Mouse (Mus musculus): ENCODE measurements at regions not wholly inside any gene's neighbourhood (a gene's known extent, or its start where the extent isn't known, plus 50 kb on each side); places are given as distances from the start of the nearest gene placed in this dataset.

DNA sequence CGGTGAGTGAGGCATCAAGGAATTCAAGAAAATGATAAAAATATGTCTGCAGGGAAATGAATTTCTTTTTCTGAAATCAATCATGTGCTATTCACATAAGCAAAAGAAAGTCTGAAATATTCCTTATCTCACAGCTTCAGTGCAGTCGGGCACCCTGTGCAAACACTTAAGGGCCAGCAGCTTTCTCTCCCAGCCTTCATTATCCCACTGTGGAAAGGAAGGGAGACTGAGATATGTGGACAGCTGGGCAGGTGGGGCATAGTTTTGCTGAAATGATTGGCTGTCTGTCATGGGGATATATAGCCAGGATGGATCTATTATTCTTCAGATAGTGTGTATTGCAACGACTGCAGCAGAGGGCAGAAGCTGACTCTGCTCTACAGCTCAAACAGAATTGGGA lies 305.9 kb downstream of the Galc start:
- Histone ChIP-seq H3K27ac (no peak overlapping the region), H3K4me3 (no peak overlapping the region), H3K9ac (no peak overlapping the region), H3K4me2 (no peak overlapping the region), H3K4me1 (no peaks in the 10 kb centered on the region), H3K27me3 (replicated peaks) (no peaks in the 10 kb centered on the region), H3K9me3 (no peaks in the 10 kb centered on the region), H3K36me3 (replicated peaks) (no peaks in the 10 kb centered on the region)
- WGBS = 72% methylated on average over 3 of the region's 3 CpGs
- ATAC-seq (replicated peaks) = no peak

DNA sequence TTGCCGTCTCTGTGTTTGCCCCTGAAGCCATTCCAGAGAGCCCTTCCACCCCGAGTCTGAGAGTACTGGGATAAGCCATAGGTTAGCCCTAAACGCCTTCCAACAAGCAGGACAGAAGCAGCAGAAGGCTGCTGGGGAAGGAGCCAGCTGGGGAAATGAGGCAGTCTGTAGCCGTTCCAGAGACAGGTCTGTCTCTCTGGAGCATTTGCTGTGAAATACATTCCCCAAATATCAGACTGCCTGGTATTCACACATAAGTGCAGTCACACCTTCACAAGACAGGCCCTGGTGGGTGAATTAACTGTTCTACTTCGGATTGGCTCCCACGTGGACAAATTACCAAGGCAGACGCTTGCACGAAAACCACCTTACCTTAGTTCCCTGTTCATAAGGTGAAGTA lies 307.1 kb downstream of the Galc start:
- 79% methylated on average over 8 of the region's 8 CpGs for WGBS
- ATAC-seq (replicated peaks) = no peak
- H3K9ac ChIP-seq = no peak overlapping the region

DNA sequence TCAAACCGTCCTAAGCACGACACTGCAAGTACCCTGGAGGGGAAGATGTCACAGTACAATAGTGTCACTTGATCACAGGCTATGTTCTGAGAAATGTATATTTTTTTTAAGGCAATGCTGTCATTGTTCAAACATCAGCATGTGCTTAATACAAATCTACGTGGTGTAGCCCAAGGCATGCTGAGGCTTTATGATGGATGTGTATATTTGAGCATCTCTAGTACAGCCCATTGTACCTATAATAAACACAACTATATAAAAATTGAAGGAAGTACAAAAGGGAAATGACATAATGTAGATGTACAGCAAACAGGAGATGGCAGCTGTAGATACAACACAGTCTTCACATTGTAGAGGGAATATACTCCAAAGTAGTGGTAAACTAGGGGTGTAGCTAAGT lies 309.2 kb downstream of the Galc start:
- ATAC-seq (replicated peaks) = no peak
- H3K9ac ChIP-seq = no peak overlapping the region
- H3K36me3 ChIP-seq (replicated peaks) = no peaks in the 10 kb centered on the region
- H3K9me3 ChIP-seq = no peaks in the 10 kb centered on the region
- no peaks in the 10 kb centered on the region for H3K27me3 ChIP-seq (replicated peaks)
- no peaks in the 10 kb centered on the region for H3K4me1 ChIP-seq
- H3K27ac ChIP-seq = no peak overlapping the region
- WGBS = 69% methylated on average over 3 of the region's 3 CpGs
- no peak overlapping the region for H3K4me2 ChIP-seq
- H3K4me3 ChIP-seq = no peak overlapping the region

More for the DNA sequence above, 307.1 kb downstream of the Galc start:
- no peaks in the 10 kb centered on the region for H3K27me3 ChIP-seq (replicated peaks)
- no peak overlapping the region for H3K4me2 ChIP-seq
- no peaks in the 10 kb centered on the region for H3K9me3 ChIP-seq
- no peak overlapping the region for H3K27ac ChIP-seq
- no peaks in the 10 kb centered on the region for H3K4me1 ChIP-seq
- no peaks in the 10 kb centered on the region for H3K36me3 ChIP-seq (replicated peaks)
- no peak overlapping the region for H3K4me3 ChIP-seq

DNA sequence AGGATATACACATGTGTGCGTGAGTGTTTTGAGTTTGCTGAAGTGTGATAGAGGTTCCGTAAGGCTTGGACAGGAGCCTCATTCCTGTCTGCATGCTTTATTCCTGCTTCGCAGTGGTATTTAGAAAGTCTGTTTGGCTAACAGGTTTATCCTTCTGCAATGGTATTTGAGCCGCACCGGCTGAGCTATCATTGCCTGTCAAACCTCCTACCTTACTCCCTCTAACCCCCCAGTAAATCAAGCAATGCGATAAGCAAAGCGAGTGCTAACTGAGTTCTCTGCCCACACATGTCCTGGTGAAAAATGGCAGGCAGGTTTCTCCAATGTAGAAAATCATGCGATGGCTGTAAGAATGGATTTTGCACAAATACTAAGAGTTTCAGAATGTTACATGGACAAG lies 311.8 kb downstream of the Galc start:
- Histone ChIP-seq H3K4me3 (no peak overlapping the region), H3K4me1 (no peaks in the 10 kb centered on the region), H3K36me3 (replicated peaks) (no peaks in the 10 kb centered on the region), H3K9me3 (no peaks in the 10 kb centered on the region), H3K27ac (no peak overlapping the region), H3K4me2 (no peak overlapping the region), H3K27me3 (replicated peaks) (no peaks in the 10 kb centered on the region), H3K9ac (no peak overlapping the region)
- 91% methylated on average over 8 of the region's 8 CpGs for WGBS
- no peak for ATAC-seq (replicated peaks)

DNA sequence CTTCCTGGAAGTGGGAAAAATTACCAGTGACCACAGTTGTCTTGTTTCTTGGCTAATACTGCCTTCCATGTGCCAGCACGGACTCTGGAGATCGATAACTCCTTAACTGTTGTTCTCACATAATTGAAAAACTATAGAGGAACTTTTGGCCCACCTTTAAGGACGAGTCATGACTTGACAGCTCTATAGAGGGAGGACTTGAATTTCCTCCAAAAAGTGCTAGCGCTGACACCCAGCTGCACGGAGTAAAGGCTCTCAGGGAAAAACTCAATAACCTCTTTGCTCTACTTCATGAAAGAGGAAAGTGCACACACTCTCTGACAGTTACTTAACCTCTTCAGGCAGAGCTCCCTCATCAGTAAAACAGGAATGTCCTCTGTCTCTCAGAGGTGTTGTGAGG lies 320.9 kb downstream of the Galc start:
- ATAC-seq (replicated peaks) = no peak
- Histone ChIP-seq H3K27me3 (replicated peaks) (no peaks in the 10 kb centered on the region), H3K9me3 (no peaks in the 10 kb centered on the region), H3K4me2 (no peak overlapping the region), H3K36me3 (replicated peaks) (no peaks in the 10 kb centered on the region), H3K4me1 (no peaks in the 10 kb centered on the region), H3K27ac (no peak overlapping the region), H3K9ac (no peak overlapping the region), H3K4me3 (no peak overlapping the region)
- WGBS = 71% methylated on average over 5 of the region's 5 CpGs

DNA sequence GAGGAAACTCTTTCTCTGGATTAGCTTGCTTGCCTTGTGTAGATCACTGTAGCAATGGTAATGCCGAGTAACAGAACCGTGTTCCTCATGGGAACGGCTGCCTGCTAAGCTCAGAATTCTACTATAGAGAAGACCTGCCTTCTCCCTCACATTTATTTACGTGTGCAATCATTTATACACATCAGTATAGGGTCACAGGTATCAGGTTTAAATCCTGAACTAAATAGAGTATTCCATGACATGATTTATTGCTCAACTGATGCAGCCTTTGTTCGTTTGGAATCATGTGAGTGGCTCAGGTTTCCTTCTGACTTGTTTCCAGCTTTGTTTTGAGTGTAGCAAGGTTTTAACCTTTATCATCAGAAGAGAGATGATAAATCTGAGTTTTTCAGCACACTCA lies 329.4 kb downstream of the Galc start:
- H3K9me3 ChIP-seq = no peaks in the 10 kb centered on the region
- H3K27ac ChIP-seq = no peak overlapping the region
- ATAC-seq (replicated peaks) = no peak
- no peak overlapping the region for H3K9ac ChIP-seq
- H3K4me3 ChIP-seq = no peak overlapping the region
- H3K36me3 ChIP-seq (replicated peaks) = no peaks in the 10 kb centered on the region
- H3K27me3 ChIP-seq (replicated peaks) = no peaks in the 10 kb centered on the region
- no peaks in the 10 kb centered on the region for H3K4me1 ChIP-seq
- H3K4me2 ChIP-seq = no peak overlapping the region
- 89% methylated on average over 5 of the region's 5 CpGs for WGBS

DNA sequence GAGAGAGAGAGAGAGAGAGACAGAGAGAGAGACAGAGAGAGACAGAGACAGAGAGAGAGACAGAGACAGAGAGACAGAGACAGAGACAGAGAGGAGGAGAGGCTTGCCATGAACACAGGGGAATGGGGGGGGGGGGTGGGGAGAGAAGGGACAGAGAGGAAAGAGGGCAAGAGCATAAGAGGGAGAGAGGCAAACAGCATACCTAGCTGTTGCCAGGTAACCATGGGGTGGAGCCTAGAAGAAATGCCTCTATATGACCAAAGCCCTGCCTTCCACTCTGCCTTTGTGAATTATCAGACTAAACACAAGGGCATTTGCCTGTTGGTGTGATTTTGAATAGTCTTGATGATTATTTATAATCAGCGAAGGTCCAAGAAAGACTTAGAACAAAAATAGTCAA lies 332.2 kb downstream of the Galc start:
- H3K27ac ChIP-seq = no peak overlapping the region
- H3K27me3 ChIP-seq (replicated peaks) = no peaks in the 10 kb centered on the region
- no peaks in the 10 kb centered on the region for H3K36me3 ChIP-seq (replicated peaks)
- no peaks in the 10 kb centered on the region for H3K9me3 ChIP-seq
- H3K4me3 ChIP-seq = no peak overlapping the region
- no peak overlapping the region for H3K4me2 ChIP-seq
- H3K9ac ChIP-seq = no peak overlapping the region
- WGBS = 86% methylated on average over 1 of the region's 1 CpGs
- no peaks in the 10 kb centered on the region for H3K4me1 ChIP-seq
- no peak for ATAC-seq (replicated peaks)

DNA sequence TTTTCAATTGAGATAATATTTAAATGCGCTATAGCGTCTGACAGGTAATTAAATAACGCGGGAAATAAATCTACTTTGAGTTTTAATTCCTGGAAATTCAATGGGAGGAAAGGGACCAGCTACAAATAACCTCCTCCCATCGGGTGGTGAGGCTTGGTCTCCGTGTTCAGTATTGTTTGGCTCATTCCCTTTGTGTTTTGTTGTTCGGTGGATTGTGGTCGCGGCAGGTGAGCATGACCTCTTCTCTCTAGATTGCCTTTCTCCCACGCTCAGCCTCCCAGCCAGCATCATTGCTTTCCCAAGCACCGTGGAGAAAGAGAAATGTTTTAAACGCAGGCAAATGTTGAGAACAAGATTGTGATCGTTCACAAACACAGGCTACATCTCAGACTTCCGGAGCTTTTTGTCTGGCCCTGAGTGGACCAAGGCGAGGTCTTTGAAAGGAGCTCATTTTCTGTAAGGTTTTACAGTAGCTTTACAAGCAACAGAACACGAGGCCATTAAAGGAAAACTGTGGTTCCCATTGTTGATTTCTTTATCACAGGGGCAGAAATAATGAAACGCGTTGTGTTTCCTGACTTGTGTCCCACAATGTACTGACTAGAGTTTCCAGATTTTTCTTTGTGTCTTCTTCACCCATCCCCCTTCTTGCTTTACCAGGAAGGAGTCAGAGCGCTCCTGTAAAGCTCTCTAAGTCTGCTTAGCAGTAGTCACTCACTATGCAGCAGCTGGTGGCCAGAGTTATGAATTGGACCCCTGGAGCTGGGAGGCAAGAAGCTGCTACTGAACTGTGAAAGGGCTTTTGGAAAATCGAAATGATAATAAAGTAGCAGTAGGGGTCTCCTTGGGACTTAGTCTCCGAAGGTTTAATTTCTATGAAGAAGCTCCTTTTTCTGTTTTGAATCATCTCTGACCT lies 337.7 kb downstream of the Galc start:
- no peak for ATAC-seq (replicated peaks)
- H3K4me3 ChIP-seq = no peak overlapping the region
- no peak overlapping the region for H3K9ac ChIP-seq
- no peaks in the 10 kb centered on the region for H3K9me3 ChIP-seq
- H3K36me3 ChIP-seq (replicated peaks) = no peaks in the 10 kb centered on the region
- no peaks in the 10 kb centered on the region for H3K27me3 ChIP-seq (replicated peaks)
- WGBS = 31% methylated on average over 21 of the region's 21 CpGs
- H3K4me1 ChIP-seq = no peaks in the 10 kb centered on the region
- H3K27ac ChIP-seq = no peak overlapping the region
- H3K4me2 ChIP-seq = no peak overlapping the region

DNA sequence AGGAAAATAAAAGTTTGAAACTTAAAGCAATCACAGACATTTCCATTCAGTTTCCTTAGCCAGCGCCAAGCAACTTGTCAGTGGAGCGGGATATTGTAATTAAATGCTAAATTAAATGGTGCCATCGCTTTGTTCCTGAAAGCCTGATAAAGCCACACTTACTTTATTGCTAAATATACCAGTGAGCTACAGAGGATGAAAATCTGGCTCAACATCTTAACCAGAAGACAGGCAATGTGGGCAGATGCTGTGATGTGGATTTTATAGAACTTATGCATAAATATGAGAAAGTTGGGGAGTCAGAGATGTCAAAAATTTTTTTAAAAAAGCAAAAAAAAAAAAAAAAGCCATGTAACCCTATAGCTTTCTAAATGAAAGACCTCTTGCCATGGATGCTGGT lies 340.8 kb downstream of the Galc start:
- H3K27me3 ChIP-seq (replicated peaks) = no peaks in the 10 kb centered on the region

DNA sequence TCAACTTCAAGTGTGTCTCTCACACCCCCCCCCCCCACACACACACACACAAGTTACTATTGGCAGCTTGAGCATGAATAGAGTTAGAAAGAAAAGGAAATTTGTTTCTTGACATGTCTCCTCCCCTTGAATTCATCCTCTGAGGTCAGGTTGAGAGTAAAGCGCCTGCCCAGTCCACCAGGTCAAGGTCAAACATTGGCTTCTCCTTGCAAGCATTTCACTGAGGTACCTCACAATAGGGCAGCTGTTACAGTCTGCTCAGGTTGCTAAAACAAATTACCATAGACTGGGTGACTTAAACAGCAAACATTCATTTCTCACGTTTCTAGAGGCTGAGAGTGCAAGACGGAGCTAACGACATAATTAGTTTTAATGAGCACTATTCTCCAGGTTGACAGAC lies 344.2 kb downstream of the Galc start:
- Histone ChIP-seq H3K4me1 (no peaks in the 10 kb centered on the region), H3K36me3 (replicated peaks) (no peaks in the 10 kb centered on the region), H3K27me3 (replicated peaks) (no peaks in the 10 kb centered on the region), H3K9me3 (no peaks in the 10 kb centered on the region), H3K4me2 (no peak overlapping the region), H3K4me3 (no peak overlapping the region), H3K27ac (no peak overlapping the region), H3K9ac (no peak overlapping the region)
- WGBS = 79% methylated on average over 4 of the region's 4 CpGs
- no peak for ATAC-seq (replicated peaks)

More for the DNA sequence above, 340.8 kb downstream of the Galc start:
- Histone ChIP-seq H3K9ac (no peak overlapping the region), H3K9me3 (no peaks in the 10 kb centered on the region), H3K4me2 (no peak overlapping the region), H3K27ac (no peak overlapping the region), H3K4me3 (no peak overlapping the region), H3K4me1 (no peaks in the 10 kb centered on the region), H3K36me3 (replicated peaks) (no peaks in the 10 kb centered on the region)
- WGBS = 91% methylated on average over 3 of the region's 3 CpGs
- no peak for ATAC-seq (replicated peaks)

DNA sequence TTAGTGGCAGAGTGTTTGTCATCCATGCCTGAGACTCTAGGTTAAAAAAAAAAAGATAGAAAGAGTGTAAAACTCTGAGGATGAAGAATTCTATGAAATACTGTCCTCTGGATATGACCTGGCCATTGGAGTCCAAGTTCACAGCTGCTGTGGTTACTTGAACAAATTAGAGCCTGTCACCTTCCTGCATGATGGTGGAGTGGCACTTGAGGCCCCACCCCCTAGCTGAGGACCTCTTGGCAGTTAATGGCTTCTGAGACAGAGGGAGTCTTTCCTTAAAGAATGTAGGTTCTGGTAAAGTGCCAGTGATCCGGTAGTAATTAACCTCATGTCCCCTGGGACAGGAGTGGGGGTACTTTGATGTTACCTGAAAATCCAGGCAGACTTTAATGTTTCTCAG lies 346.5 kb downstream of the Galc start:
- no peak for ATAC-seq (replicated peaks)
- no peaks in the 10 kb centered on the region for H3K36me3 ChIP-seq (replicated peaks)
- H3K4me2 ChIP-seq = no peak overlapping the region
- H3K27me3 ChIP-seq (replicated peaks) = no peaks in the 10 kb centered on the region
- 81% methylated on average over 1 of the region's 1 CpGs for WGBS
- no peak overlapping the region for H3K4me3 ChIP-seq
- no peak overlapping the region for H3K9ac ChIP-seq
- H3K9me3 ChIP-seq = no peaks in the 10 kb centered on the region
- no peaks in the 10 kb centered on the region for H3K4me1 ChIP-seq
- H3K27ac ChIP-seq = no peak overlapping the region

DNA sequence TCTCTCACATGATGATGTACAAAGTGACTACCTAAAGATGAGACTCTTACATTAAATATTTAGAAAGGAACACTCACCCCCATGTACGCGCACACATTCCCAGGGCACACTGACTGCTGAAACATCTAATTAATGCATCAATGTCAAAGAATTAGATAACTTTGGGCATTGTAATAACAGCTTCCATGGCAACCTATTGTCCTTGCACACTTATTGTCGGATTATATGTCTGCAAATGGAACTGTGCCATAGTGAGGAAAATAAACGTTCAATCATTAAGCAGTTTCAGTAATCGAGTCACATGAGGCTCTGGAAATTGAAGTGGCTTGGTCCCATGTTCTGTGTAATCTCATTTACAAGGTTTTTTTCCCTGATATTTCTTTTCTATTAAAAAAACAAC lies 360.0 kb downstream of the Galc start:
- Histone ChIP-seq H3K4me2 (no peak overlapping the region), H3K4me1 (no peaks in the 10 kb centered on the region), H3K36me3 (replicated peaks) (no peaks in the 10 kb centered on the region), H3K27ac (no peak overlapping the region), H3K4me3 (no peak overlapping the region), H3K9me3 (no peaks in the 10 kb centered on the region), H3K27me3 (replicated peaks) (no peaks in the 10 kb centered on the region), H3K9ac (no peak overlapping the region)
- no peak for ATAC-seq (replicated peaks)
- 52% methylated on average over 5 of the region's 5 CpGs for WGBS

DNA sequence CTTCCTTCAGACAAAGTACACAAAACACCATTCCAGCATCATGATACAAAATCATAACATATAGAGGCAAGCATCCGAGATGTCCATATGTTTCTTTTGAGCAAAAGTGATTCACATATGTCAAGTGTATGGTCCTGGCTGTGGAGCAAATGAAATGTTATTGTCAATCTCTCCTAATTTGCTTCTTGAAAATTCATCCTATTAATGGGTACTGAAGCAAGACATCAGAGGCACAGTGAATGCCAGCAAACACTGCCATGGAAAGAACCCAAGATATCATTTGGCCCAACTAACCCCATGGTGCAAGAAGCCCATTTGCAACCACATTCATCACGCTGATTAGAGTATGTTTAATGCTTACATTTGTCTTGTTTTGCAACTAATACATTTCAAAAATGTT lies 361.1 kb downstream of the Galc start:
- Histone ChIP-seq H3K27me3 (replicated peaks) (no peaks in the 10 kb centered on the region), H3K4me3 (no peak overlapping the region), H3K27ac (no peak overlapping the region), H3K9ac (no peak overlapping the region), H3K9me3 (no peaks in the 10 kb centered on the region), H3K4me1 (no peaks in the 10 kb centered on the region), H3K36me3 (replicated peaks) (no peaks in the 10 kb centered on the region), H3K4me2 (no peak overlapping the region)
- ATAC-seq (replicated peaks) = no peak
- 91% methylated on average over 2 of the region's 2 CpGs for WGBS
